Mouse (Mus musculus) intestine, postnatal 0 days (tissue): ENCODE measurements at regions not wholly inside any gene's neighbourhood (a gene's known extent, or its start where the extent isn't known, plus 50 kb on each side); places are given as distances from the start of the nearest gene placed in this dataset.

Experiments
- ATAC-seq: fragments of 200-750 bp; cut with Nextera tagmentation; 2 replicates; pipeline ENCODE4 v1.8.0; 2017; ENCODE audit warnings: mild to moderate bottlenecking, moderate TSS enrichment, moderate library complexity
- H3K27ac ChIP-seq: fragments of 300-500 bp; sonication (generic); 2 replicates; pipeline ENCODE4 v1.5.1; 2014; ENCODE audit warnings: mild to moderate bottlenecking, low read depth, low read length, moderate library complexity
- H3K27me3 ChIP-seq: fragments of 300-500 bp; sonication (generic); replicated peaks from 2 replicates; pipeline ENCODE4 v1.6.1; 2014; ENCODE audit warnings: low read length, mixed read lengths; ENCODE audit not compliant: control insufficient read depth, insufficient read depth
- H3K36me3 ChIP-seq: fragments of 300-500 bp; sonication (generic); 2 replicates; pipeline ENCODE4 v1.6.1; 2014; ENCODE audit warnings: mild to moderate bottlenecking, moderate library complexity; ENCODE audit not compliant: control insufficient read depth, insufficient read depth
- H3K4me1 ChIP-seq: fragments of 300-500 bp; sonication (generic); replicated peaks from 2 replicates; pipeline ENCODE4 v1.6.1; 2014; ENCODE audit warnings: antibody characterized with exemption, low read length, mixed read lengths; ENCODE audit not compliant: control insufficient read depth, insufficient read depth
- H3K4me2 ChIP-seq: fragments of 300-500 bp; sonication (generic); replicated peaks from 2 replicates; pipeline ENCODE4 v1.6.1; 2014; ENCODE audit warnings: low read depth, mild to moderate bottlenecking, moderate library complexity
- H3K4me3 ChIP-seq: fragments of 300-500 bp; sonication (generic); 2 replicates; pipeline ENCODE4 v1.5.1; 2014; ENCODE audit warnings: low read depth, low read length
- H3K9ac ChIP-seq: fragments of 300-500 bp; sonication (generic); 2 replicates; pipeline ENCODE4 v1.6.1; 2014; ENCODE audit warnings: mild to moderate bottlenecking, low read depth, low read length
- H3K9me3 ChIP-seq: fragments of 300-500 bp; sonication (generic); 2 replicates; pipeline ENCODE4 v1.6.1; 2016; ENCODE audit warnings: mixed run types; ENCODE audit not compliant: control insufficient read depth
- CTCF ChIP-seq: sonication (generic); IDR thresholded peaks from 2 replicates; pipeline ENCODE4 v1.5.1; 2016; ENCODE audit warnings: low read depth, mild to moderate bottlenecking, control low read depth, antibody characterized with exemption, moderate library complexity
- WGBS: fragments of 180-500 bp; shearing (Covaris S2); extraction: QIAGEN DNeasy Blood & Tissue Kit; methylation state at CpG from one replicate; pipeline ENCODE4 v1.1.7; 2014; 5-methylcytosine and 5-hydroxymethylcytosine counted together

DNA sequence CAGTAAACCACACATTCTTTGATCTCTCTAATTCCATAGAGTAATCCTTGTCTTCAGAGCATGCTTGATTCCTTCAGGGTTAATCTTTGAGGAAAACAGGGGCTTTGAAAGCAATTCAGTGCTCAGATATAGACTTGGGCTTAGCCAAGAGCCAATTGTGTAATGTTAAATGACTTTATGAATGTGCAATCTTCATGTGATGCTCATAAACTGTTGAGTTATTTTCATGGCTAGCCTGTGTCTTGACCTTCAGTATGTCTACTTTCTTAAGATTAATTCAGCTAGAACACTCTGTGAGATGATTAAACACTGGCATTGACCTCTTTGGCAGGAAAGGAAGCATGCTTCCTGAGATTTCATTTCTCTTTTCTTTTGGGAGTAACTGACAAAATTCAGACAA is 147.8 kb downstream of the Gabrg2 start:
- H3K4me2 ChIP-seq = no peak overlapping the region
- no peaks in the 10 kb centered on the region for H3K36me3 ChIP-seq
- H3K9me3 ChIP-seq = no peaks in the 10 kb centered on the region
- peak; percentile 72 for ATAC-seq
- H3K9ac ChIP-seq = no peak overlapping the region
- no peaks in the 10 kb centered on the region for H3K4me1 ChIP-seq
- H3K27me3 ChIP-seq = no peaks in the 10 kb centered on the region
- H3K4me3 ChIP-seq = no peak overlapping the region
- H3K27ac ChIP-seq = no peak overlapping the region
- TF ChIP-seq CTCF = no peak

DNA sequence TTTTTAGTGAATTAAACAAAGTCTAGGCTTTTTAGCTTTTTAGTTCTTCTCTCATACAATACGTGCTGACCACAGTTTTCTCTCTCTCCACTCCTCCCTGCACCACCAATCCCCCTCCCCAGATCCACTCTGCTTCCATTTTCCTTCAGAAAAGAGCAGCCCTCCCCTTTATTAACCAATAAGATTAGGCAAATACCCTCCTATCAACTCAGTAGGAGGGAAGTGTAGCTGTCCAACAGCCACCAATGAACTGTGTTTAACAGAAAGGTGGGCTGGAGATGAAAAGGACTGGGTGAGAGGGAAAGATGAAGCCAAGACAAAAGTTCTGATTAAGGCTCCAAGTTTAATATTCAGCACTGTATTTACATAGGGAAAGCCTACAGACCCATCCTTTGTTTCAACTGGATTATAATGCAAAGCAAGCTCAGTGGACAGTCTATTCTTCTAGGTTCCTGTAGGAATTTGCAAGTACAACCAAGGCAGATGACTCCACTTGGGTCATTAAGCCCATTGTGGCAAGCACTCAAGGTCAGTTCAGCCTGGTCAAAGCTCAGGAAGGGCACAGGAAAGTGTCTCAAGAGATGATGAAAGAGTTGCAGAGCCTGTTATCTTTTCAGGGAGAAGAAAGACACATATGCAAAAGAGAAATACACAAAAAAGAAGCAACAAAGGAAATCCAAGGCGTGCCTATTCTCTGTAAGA is 174.5 kb downstream of the Gabrg2 start:
- Histone ChIP-seq H3K9ac (no peak overlapping the region), H3K27ac (no peak overlapping the region), H3K27me3 (no peaks in the 10 kb centered on the region), H3K9me3 (no peaks in the 10 kb centered on the region), H3K4me3 (no peak overlapping the region), H3K4me1 (no peaks in the 10 kb centered on the region), H3K36me3 (no peaks in the 10 kb centered on the region), H3K4me2 (no peak overlapping the region)
- WGBS = 45% methylated on average over 2 of the region's 2 CpGs
- ATAC-seq = no peak
- no peak for TF ChIP-seq CTCF

DNA sequence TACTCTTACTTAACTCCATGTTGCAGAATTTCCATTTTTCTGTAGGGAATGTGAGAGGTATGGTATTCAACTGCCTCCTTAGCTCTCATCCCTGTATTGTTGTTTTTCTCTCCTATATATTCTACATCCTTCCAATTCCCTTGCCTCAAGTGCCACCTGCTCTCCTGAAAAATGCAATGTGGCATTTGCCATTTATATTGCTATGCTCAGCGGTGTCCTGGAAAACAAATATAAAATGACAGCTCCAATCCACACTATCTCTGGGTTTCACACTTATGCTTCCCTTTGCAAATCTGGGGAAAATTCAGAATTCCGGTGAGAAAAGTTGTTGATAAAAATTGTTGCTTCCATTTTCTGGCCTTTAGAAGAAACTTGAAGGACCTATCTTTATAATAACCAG is 182.6 kb downstream of the Gabrg2 start:
- no peak overlapping the region for H3K9ac ChIP-seq
- H3K27me3 ChIP-seq = no peaks in the 10 kb centered on the region
- no peak overlapping the region for H3K4me3 ChIP-seq
- no peaks in the 10 kb centered on the region for H3K36me3 ChIP-seq
- 98% methylated on average over 2 of the region's 2 CpGs for WGBS
- H3K4me1 ChIP-seq = no peaks in the 10 kb centered on the region
- ATAC-seq = no peak
- no peak for TF ChIP-seq CTCF
- H3K27ac ChIP-seq = no peak overlapping the region
- no peaks in the 10 kb centered on the region for H3K9me3 ChIP-seq
- H3K4me2 ChIP-seq = no peak overlapping the region

DNA sequence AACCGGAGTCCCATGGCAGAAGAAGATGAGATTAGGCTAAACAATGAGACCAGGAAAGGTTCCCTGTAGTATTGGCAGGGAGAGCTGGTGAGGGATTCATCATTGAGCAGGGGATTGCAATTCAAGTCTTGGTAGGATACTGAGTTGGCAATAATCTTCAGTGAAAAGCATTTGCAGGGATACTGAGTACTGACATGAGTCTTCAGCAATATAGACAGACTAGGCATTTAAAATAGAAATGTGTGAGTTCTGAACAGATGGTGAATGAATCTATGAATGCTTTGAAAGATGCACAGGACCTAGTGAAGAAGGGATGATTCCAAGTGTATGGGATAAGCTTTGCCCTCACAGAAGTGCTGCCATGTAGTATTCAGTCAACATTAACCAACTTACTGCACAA is 187.7 kb downstream of the Gabrg2 start:
- H3K9me3 ChIP-seq = no peaks in the 10 kb centered on the region
- H3K27ac ChIP-seq = no peak overlapping the region
- H3K4me3 ChIP-seq = no peak overlapping the region
- 67% methylated on average over 1 of the region's 1 CpGs for WGBS
- H3K36me3 ChIP-seq = no peaks in the 10 kb centered on the region
- H3K4me2 ChIP-seq = no peak overlapping the region
- H3K4me1 ChIP-seq = no peaks in the 10 kb centered on the region
- ATAC-seq = no peak
- H3K9ac ChIP-seq = no peak overlapping the region
- TF ChIP-seq CTCF = no peak
- no peaks in the 10 kb centered on the region for H3K27me3 ChIP-seq

DNA sequence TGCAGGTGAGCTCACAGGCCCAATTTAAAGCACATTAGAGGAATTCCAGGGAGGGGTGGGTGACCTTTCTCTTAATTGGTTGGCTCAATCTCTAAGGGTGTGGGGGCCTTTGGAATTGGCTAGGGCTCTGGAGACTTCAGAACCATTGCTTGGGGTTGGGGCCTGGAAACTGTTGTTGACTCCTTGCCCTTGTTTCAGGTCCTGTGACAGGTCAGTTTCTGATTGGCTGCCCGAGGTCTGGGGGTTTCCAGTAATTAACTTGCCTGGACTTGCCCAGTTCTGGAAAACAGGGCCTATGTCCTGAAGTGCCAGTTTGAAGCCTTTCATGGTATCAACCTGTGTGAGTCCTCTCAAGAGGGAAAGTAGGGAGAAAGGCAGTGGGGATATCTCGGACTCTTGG is 191.8 kb downstream of the Gabrg2 start:
- Histone ChIP-seq H3K27me3 (no peaks in the 10 kb centered on the region), H3K4me3 (no peak overlapping the region), H3K36me3 (no peaks in the 10 kb centered on the region), H3K4me2 (no peak overlapping the region), H3K9ac (no peak overlapping the region), H3K4me1 (no peaks in the 10 kb centered on the region), H3K9me3 (no peaks in the 10 kb centered on the region), H3K27ac (no peak overlapping the region)
- TF ChIP-seq CTCF = no peak
- no peak for ATAC-seq
- WGBS = 70% methylated on average over 2 of the region's 2 CpGs

DNA sequence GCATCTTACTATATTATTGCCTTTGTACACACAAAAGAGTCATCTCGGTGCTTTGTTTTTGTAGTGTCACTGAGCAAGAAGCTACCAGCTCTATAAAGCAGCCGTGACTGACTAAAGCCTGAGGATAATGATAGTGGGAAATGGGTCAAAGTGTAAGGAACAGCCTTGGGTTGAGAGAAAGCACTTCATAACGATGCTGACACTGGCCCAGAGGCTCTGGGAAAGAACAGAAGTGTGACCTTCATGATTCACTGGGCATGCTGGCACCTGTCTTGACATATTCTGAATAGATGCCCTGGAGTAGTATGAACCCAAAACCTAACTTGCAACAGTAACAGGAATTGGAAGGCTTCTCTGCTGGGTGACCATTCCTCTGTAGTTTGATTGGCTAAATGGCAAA is 208.5 kb downstream of the Gabrg2 start:
- Histone ChIP-seq H3K9ac (no peak overlapping the region), H3K36me3 (no peaks in the 10 kb centered on the region), H3K27ac (no peak overlapping the region), H3K27me3 (no peaks in the 10 kb centered on the region), H3K4me3 (no peak overlapping the region), H3K4me2 (no peak overlapping the region), H3K9me3 (no peaks in the 10 kb centered on the region), H3K4me1 (no peaks in the 10 kb centered on the region)
- no peak for ATAC-seq
- 49% methylated on average over 3 of the region's 3 CpGs for WGBS
- no peak for TF ChIP-seq CTCF
